Mouse (Mus musculus) kidney, adult 9 months (tissue): ENCODE measurements around the gene Entr1.

Experiments used
- DNase-seq: peaks from one replicate; pipeline ENCODE4 v3.0.0; 2022

The Entr1 gene

DNA sequence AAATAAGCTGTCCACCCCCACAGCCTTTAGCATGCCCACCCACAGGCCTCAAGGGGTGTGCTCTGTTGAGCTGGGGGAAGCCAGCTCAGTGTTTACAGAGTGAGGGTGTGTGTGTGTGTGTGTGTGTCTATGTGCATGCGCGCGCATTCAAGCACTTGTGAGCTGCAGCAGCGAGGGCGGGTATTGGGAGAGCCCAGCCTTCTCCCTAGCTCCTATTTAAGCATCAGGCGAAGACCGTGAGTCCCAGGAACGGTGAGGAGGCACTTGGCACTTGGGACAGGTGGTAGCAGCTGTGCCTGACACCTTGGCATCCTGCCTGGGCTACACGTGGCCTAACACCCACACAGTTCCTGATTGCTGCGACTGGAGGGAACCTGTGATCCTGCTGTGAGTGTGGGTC lies 47.1 kb downstream of the Entr1 start:
- peak; percentile 49 for DNase-seq

DNA sequence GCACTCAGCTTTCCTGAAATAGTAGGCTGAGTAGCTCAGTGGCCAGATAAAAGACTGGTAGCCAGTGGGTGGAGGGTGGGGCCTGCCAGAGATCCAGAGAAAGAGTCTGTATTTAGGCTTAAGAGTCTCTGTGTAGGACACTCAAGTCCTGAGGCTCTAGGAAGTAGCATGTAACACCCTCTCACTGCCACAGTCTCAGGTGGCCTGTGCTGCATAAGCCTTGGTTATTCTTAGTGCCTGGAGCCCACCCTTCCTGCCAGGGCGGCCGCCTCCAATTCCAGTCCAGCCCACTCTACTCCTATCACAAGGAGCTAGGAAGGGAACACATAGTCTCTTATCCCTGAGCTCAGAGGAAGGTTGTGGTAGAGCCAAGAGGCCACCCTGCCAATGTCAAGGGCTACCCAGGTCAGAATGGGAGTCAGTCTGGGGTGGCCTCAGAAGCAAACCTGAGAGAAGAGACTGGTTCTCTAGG lies 47.6 kb downstream of the Entr1 start:
- no peak for DNase-seq

DNA sequence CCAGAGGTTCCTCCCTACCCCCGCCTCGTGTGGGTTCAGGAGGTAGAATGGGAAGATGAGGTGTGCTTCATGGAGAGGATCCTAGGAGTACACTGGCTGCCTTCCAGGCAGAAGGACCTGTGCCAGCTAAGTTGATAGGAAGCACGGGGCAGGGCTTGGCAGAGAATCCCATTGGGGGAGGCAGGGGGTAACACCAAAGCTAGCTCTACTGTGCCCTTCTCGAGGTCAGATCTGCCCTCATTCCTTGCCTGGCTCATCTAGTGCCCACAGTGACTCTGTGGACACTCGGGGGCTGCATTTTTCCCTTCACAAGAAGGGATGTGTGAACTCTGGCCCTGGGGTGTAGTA lies 49.9 kb downstream of the Entr1 start:
- no peak for DNase-seq

DNA sequence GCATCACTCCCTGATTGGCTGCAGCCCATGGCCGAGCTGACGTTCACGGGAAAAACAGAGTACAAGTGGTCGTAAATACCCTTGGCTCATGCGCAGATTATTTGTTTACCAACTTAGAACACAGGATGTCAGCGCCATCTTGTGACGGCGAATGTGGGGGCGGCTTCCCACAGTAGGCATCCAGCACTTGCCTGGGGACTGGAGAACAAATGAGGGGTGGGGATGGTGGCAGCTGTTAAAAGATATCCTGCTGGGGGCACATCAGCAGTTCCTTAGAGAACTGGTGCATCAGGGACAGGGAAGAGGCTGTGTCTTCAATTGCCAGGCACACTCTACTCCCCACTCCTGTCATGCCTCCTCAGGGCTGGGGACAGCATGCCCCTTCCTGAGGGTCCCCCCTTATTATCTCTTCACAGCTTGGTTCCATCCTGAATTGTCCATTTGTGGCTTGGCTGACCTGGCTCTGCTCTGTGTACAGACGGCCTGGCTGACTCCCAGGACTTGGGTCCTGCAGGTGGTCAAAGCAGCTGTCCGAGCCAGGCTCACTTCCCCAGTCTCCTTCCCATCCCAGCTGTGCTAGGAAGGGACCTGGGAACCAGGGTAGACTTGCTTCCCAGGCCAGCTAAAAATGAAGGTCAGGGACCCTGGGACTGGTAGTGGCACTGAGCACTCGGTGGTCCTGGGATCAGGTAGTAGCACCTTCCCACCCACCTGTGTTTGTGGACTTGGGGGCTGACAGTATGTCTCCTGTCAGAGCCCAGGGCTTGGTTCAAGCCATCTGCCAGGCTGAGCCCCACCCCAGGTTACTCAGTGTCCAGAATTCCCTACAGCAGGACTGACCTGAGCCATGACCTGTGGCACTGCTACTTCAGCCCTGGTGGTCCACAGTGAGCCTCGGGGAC lies 50.6 kb downstream of the Entr1 start:
- DNase-seq: no peak
